Mouse (Mus musculus): ENCODE results near the gene Glipr2.

DNA sequence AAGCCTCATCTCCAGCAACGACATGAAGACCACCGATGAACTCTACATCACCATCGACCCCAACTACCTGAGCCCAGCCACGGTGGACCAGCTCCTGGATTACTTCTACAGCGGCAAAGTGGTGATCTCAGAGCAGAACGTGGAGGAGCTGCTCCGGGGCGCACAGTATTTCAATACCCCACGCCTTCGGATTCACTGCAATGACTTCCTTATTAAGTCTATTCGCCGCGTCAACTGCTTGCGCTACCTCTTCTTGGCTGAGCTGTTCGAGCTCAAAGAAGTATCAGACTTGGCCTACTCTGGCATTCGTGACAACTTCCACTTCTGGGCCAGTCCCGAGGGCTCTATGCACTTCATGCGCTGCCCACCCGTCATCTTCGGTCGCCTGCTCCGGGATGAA, 26.6 kb downstream of the Glipr2 start:
- TF ChIP-seq MAFK (IDR thresholded peaks at IDR 0.05; ENCODE audit: insufficient read depth, low read depth, low read length) (no peak), ZC3H11A (IDR thresholded peaks at IDR 0.05; ENCODE audit: borderline replicate concordance, low read depth, low read length) (no peak)

All from ES-E14 (cell line).